Mouse (Mus musculus) urinary bladder, adult 2 months (tissue): Measurements from ENCODE around the gene Vmn1r114. TPM values are rescaled to one million over a fixed set of nuclear protein-coding genes. Genes with fewer than 3 reads are reported as not detected.
"Not testable (repeated sequence)": the region's sequence is repeated elsewhere in the genome, so short reads cannot be mapped to it uniquely, and the experiment has no call there.

Experiments
- DNase-seq: peaks from one replicate; pipeline ENCODE4 v3.0.0; 2022; ENCODE audit warnings: low spot score
- polyA plus RNA-seq: library from polyadenylated mRNA; depleted of rRNA; stranded (reverse); fragments of >200 nt; gene quantifications from 2 replicates; pipeline ENCODE4 v1.2.3, GENCODE M21; 2012; rRNA removed

The Vmn1r114 gene
- polyA plus RNA-seq = not detected in 2 replicates

- not testable (repeated sequence) for DNase-seq
These were observed at the start of gene Vmn1r114 for GRCm38 (mm10) chr7:20812086-20812485. TSS of gene Vmn1r114 (minus strand) at chr7:20812186.

DNA sequence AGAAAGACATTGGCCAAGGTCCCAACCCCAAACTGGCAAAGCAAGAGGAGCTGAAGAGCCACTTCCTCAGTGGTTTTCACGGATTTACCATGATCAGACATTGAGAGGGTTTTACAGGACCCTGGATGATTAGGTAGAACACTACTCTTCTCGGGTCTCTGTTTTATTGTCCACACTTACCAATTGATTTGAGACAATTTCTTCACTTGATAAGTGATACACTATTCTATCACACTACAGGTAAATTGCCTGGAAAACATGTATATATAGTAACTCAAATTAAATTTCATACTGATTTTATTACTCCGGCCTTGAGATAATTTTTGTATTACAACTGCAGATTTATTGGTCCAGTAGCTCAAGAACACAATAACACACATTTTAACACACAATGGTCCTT, 32.9 kb upstream of the Vmn1r114 start, which contains the start of gene Vmn1r115:
Gene Vmn1r115, minus strand, starts transcription at position 101 of the 400 bp plus-strand sequence.
- DNase-seq = not testable (repeated sequence)

DNA sequence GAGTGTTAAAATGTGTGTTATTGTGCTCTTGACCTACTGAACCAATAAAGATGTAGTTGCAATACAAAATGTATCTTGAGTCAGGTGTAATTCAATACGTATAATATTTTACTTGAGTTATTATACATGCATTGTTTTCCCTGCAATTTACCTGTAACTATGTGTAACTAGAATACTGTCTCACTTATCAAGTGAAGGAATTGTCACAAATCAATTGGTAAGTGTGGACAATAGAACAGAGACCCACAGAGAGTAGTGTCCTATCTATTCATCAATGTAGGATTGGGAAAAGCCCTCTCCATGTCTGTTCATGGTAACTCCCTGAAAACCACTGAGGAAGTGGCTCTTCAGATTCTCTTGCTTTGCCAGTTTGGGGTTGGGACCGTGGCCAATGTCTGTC, 25.0 kb downstream of the Vmn1r114 start, which contains the start of gene Vmn1r113:
Gene Vmn1r113, plus strand, starts transcription at position 301 of the 400 bp plus-strand sequence.
- DNase-seq = not testable (repeated sequence)

- DNase-seq = not testable (repeated sequence)
These were observed 41.1 kb downstream of the Vmn1r114 start, which contains the start of gene Vmn1r112 for GRCm38 (mm10) chr7:20770885-20771284. TSS of gene Vmn1r112 (plus strand) at chr7:20771185.

Other genes starting within 250 kb of the Vmn1r114 start
- gene Gm4141, start 235.9 kb downstream of the Vmn1r114 start, polyA plus RNA-seq = not detected in 2 replicates
- not detected in 2 replicates for gene Gm4513, start 213.2 kb downstream of the Vmn1r114 start, polyA plus RNA-seq
- not detected in 2 replicates for gene Vmn1r107, start 143.3 kb downstream of the Vmn1r114 start, polyA plus RNA-seq
- gene Vmn1r111, start 109.0 kb downstream of the Vmn1r114 start, polyA plus RNA-seq = not detected in 2 replicates
- not detected in 2 replicates for gene Gm10668, start 81.6 kb downstream of the Vmn1r114 start, polyA plus RNA-seq
- gene Vmn1r112, start 41.0 kb downstream of the Vmn1r114 start, polyA plus RNA-seq = not detected in 2 replicates
- not detected in 2 replicates for gene Vmn1r113, start 24.9 kb downstream of the Vmn1r114 start, polyA plus RNA-seq
- gene Vmn1r115, start 32.8 kb upstream of the Vmn1r114 start, polyA plus RNA-seq = not detected in 2 replicates
- not detected in 2 replicates for gene Vmn1r116, start 60.1 kb upstream of the Vmn1r114 start, polyA plus RNA-seq
- gene Vmn1r117, start 71.9 kb upstream of the Vmn1r114 start, polyA plus RNA-seq = not detected in 2 replicates
- gene Vmn1r118, start 100.2 kb upstream of the Vmn1r114 start, polyA plus RNA-seq = not detected in 2 replicates
- gene Vmn1r119, start 200.3 kb upstream of the Vmn1r114 start, polyA plus RNA-seq = not detected in 2 replicates
- not detected in 2 replicates for gene Vmn1r120, start 241.6 kb upstream of the Vmn1r114 start, polyA plus RNA-seq